Mouse (Mus musculus) neural tube, embryonic 12.5 days (tissue): ENCODE measurements around the gene Irf4. TPM values are rescaled to one million over a fixed set of nuclear protein-coding genes. Genes with fewer than 3 reads are reported as not detected.

Experiments
- ATAC-seq: fragments of 200-750 bp; cut with Nextera tagmentation; 2 replicates; pipeline ENCODE4 v1.8.0; 2017; ENCODE audit warnings: low read depth, mild to moderate bottlenecking, moderate TSS enrichment, moderate library complexity; ENCODE audit not compliant: low FRiP score
- H3K27ac ChIP-seq: fragments of 300-500 bp; sonication (generic); 2 replicates; pipeline ENCODE4 v1.5.1; 2016
- H3K27me3 ChIP-seq: fragments of 300-500 bp; sonication (generic); replicated peaks from 2 replicates; pipeline ENCODE4 v1.6.1; 2016; ENCODE audit warnings: mild to moderate bottlenecking
- H3K36me3 ChIP-seq: fragments of 300-500 bp; sonication (generic); 2 replicates; pipeline ENCODE4 v1.6.1; 2016; ENCODE audit warnings: mild to moderate bottlenecking
- H3K4me1 ChIP-seq: fragments of 300-500 bp; sonication (generic); 2 replicates; pipeline ENCODE4 v1.6.1; 2016
- H3K4me2 ChIP-seq: fragments of 300-500 bp; sonication (generic); replicated peaks from 2 replicates; pipeline ENCODE4 v1.6.1; 2016; ENCODE audit warnings: mild to moderate bottlenecking
- H3K4me3 ChIP-seq: fragments of 300-500 bp; sonication (generic); 2 replicates; pipeline ENCODE4 v1.5.1; 2016
- H3K9ac ChIP-seq: fragments of 300-500 bp; sonication (generic); 2 replicates; pipeline ENCODE4 v1.6.1; 2016; ENCODE audit warnings: mild to moderate bottlenecking
- H3K9me3 ChIP-seq: fragments of 300-500 bp; sonication (generic); 2 replicates; pipeline ENCODE4 v1.6.1; 2016; ENCODE audit warnings: mild to moderate bottlenecking
- WGBS: fragments of 180-500 bp; shearing (Covaris S2); methylation state at CpG from one replicate; pipeline ENCODE4 v1.1.7; 2016; 5-methylcytosine and 5-hydroxymethylcytosine counted together
- polyA plus RNA-seq: library from polyadenylated mRNA; unstranded; fragments of >200 nt; fragmentation: Nextera tagmentation; extraction: Ambion mirVana; gene quantifications from 2 replicates; pipeline ENCODE4 v1.2.1, GENCODE M21; 2016

Gene Irf4
- polyA plus RNA-seq, result 0.05 and 0.08 TPM in 2 replicates

DNA sequence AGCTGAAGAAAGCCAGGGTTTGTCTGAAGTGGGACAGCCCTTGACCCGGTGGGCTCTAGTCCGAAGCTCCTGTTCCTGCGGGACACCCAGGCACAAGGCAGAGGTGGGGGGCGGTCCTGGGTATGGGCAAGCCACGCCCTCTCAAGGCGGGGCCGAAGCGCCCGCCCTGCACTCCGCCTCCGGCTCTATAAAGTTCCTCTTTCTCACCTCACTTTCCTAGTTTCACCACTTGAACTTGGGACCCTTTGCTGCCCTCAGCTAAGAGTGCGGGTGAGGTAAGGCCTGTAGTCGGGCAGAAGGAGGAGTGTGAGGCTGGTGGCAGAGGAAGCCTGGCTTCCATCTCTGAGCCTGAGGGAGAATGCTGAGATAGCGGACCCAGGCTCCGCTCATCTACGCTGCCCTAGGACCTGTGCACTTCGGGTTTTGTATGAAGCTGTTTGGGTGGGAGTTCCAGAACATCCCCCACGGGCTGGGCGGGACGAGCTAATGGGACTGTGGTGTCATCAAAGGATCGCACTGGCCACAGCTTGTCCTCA, at the start of gene Irf4:
TSS of gene Irf4 (plus strand) at position 206 of the 536 bp plus-strand sequence.
- Histone ChIP-seq H3K4me2 (peak within 1 kb of the TSS; percentile 65), H3K27ac (no peak within 1 kb of the TSS), H3K9ac (no peak within 1 kb of the TSS), H3K4me3 (peak within 1 kb of the TSS; percentile 32), H3K27me3 (peaks cover 62% of the 10 kb centered on the region), H3K4me1 (peaks cover 22% of the 10 kb centered on the region), H3K9me3 (no peaks in the 10 kb centered on the region), H3K36me3 (no peaks in the 10 kb centered on the region)
- WGBS, result under 1% methylated on average over 21 of the region's 21 CpGs
- peak; percentile 82 for ATAC-seq

DNA sequence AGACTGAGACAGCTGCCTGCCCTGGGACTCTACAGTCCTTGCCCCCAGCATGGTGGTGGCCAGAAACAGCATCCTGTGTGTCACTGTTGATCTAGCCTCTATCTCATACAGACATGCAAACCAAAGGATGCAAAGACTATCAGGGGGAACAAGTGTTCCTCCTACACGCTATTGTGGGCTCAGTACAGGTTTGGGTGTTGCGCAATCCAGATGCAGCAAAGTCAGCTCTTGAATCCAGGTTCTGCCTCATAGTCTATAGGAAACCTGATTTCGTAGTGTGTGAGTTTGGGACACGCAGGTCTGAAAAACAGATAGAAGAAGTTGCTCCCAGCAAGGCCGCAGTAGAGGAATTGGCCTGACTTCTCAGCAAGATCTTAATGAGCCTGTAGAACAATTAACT, 46.3 kb upstream of the Irf4 start:
- no peaks in the 10 kb centered on the region for H3K9me3 ChIP-seq
- no peak for ATAC-seq
- H3K4me2 ChIP-seq, result no peak overlapping the region
- H3K27ac ChIP-seq, result no peak overlapping the region
- no peak overlapping the region for H3K4me3 ChIP-seq
- no peaks in the 10 kb centered on the region for H3K36me3 ChIP-seq
- no peaks in the 10 kb centered on the region for H3K27me3 ChIP-seq
- no peak overlapping the region for H3K9ac ChIP-seq
- WGBS, result 94% methylated on average over 5 of the region's 5 CpGs
- no peaks in the 10 kb centered on the region for H3K4me1 ChIP-seq

DNA sequence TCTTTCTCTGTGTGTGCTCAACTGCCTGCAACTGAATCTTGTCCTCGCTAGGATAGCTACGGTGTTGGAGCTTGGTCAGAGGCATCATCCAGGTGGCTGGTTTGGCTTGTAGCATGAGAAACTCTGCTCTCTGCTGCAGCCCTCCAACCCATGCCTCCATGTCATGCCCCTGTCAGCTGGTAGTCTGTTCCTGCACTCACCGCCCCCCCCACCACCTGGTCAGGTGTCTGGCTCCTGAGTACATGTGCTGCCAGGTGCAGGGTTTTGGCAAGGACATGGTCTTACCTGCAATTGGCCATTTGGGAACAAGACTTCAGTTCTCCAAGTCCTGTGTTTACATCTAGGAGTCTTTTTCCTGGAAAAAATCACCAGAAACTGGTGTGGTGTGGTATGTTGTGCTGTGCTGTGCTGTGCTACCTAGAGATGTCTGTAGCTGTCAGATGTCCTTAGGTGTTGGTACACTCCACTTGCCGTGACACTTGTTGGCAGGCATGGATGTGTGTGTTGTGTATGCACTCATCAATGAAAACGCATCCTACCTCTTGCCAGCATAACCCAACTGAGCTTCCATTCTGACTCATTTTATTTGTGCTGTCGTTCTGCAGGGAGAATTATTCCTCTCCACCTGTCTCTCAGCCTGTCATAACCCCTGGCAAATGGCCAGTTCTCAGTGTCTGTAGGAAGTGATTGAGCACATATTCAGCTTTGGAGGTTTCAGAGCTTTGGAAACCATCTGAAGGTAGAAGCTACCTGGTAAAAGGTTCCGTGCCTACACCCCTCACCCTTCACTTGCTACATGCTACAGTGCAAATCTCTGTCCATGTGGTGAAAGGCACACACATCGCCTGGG, 44.6 kb upstream of the Irf4 start:
- H3K27ac ChIP-seq, result no peak overlapping the region
- no peak overlapping the region for H3K4me2 ChIP-seq
- no peaks in the 10 kb centered on the region for H3K36me3 ChIP-seq
- no peak overlapping the region for H3K4me3 ChIP-seq
- WGBS, result 90% methylated on average over 8 of the region's 8 CpGs
- H3K27me3 ChIP-seq, result no peaks in the 10 kb centered on the region
- H3K9me3 ChIP-seq, result no peaks in the 10 kb centered on the region
- no peak for ATAC-seq
- H3K9ac ChIP-seq, result no peak overlapping the region
- H3K4me1 ChIP-seq, result no peaks in the 10 kb centered on the region

DNA sequence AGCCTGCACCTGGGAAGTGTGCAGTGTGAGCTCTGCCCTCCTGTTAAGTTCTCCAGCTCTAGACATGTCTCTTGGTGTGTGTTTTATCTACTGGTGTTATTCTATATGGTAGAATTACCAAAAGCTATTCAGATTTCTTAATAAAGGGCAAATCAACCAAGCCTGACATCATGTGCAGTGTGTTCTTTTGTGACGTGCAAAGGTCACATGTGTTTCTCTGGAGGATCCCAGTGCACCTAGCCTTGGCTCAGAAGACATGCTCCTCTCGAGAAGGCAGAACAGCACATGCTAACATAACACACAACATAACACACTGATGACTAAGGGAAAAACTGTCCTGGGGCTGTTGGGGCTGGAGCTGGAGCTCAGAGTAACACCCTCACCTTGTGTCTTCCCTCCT, 38.0 kb upstream of the Irf4 start:
- no peak for ATAC-seq
- H3K27me3 ChIP-seq, result no peaks in the 10 kb centered on the region
- 85% methylated on average over 2 of the region's 2 CpGs for WGBS

DNA sequence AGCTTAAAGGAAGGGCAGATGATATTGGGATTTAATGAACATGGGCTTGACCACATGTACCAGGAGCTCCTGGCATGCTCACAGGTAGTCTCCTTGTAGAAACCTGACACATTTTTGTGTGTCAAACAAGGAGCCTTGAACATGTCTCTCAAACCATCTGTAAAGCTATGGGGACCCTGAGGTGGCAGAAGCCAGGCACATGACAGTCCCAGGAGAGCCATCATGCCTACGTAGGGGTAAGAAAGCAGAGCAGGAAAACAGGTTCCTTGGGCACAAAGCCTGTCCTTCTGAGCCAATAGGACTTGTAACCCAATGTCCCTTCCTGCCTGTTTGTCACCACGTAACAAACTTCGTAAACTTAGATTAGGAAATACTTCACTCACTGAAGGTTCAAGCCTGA, 37.3 kb upstream of the Irf4 start:
- Histone ChIP-seq H3K27ac (no peak overlapping the region), H3K27me3 (no peaks in the 10 kb centered on the region), H3K4me2 (no peak overlapping the region), H3K4me3 (no peak overlapping the region), H3K9me3 (no peaks in the 10 kb centered on the region), H3K36me3 (no peaks in the 10 kb centered on the region), H3K4me1 (no peaks in the 10 kb centered on the region), H3K9ac (no peak overlapping the region)
- no peak for ATAC-seq
- 97% methylated on average over 3 of the region's 3 CpGs for WGBS

More for the DNA sequence above, 38.0 kb upstream of the Irf4 start:
- Histone ChIP-seq H3K36me3 (no peaks in the 10 kb centered on the region), H3K9me3 (no peaks in the 10 kb centered on the region), H3K4me1 (no peaks in the 10 kb centered on the region), H3K27ac (no peak overlapping the region), H3K4me2 (no peak overlapping the region), H3K9ac (no peak overlapping the region), H3K4me3 (no peak overlapping the region)

DNA sequence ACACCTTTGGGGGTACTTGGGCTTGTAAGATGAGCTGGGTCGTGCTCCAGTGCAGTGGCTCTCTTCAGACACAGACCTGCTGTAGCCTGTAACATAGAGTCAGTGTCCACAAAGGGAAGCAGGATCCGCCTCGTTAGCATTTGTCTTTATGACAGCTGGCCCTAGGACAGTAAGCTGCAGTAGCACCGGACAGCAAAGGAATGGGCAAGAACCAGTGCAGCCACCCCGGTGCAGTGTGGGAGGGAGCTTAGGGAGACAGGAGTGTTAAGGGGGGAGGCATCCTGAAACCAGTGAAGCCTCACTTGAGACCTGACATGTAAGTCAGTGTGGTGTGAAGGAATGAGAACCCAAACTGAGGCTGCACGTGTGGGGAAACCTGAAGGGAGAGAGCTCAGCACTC, 36.7 kb upstream of the Irf4 start:
- Histone ChIP-seq H3K9ac (no peak overlapping the region), H3K27ac (no peak overlapping the region), H3K36me3 (no peaks in the 10 kb centered on the region), H3K9me3 (no peaks in the 10 kb centered on the region), H3K4me3 (no peak overlapping the region), H3K4me2 (no peak overlapping the region), H3K4me1 (no peaks in the 10 kb centered on the region), H3K27me3 (no peaks in the 10 kb centered on the region)
- WGBS, result 81% methylated on average over 6 of the region's 6 CpGs
- ATAC-seq, result no peak

DNA sequence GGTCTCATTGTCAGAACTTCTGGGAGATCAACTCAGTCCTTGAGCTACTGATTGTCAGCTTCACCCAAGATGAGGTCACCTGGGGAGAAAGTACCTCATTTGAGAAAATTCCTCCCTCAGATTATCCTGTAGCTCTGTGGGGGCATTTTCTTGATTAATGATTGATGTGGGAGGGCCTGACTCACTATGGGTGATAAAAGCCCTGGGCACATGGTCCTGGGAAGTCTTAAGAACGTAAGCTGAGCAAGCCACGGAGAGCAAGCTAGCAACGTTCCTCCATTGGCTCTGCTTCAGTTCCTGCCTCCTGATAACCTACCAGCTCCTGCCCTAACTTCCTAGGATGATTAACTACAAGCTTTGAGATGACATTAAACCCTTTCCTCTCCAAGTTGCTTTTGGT, 35.4 kb upstream of the Irf4 start:
- no peaks in the 10 kb centered on the region for H3K27me3 ChIP-seq
- H3K27ac ChIP-seq, result no peak overlapping the region
- H3K9ac ChIP-seq, result no peak overlapping the region
- 90% methylated on average over 3 of the region's 3 CpGs for WGBS
- no peaks in the 10 kb centered on the region for H3K9me3 ChIP-seq
- H3K4me3 ChIP-seq, result no peak overlapping the region
- no peak overlapping the region for H3K4me2 ChIP-seq
- no peak for ATAC-seq
- no peaks in the 10 kb centered on the region for H3K36me3 ChIP-seq
- no peaks in the 10 kb centered on the region for H3K4me1 ChIP-seq

DNA sequence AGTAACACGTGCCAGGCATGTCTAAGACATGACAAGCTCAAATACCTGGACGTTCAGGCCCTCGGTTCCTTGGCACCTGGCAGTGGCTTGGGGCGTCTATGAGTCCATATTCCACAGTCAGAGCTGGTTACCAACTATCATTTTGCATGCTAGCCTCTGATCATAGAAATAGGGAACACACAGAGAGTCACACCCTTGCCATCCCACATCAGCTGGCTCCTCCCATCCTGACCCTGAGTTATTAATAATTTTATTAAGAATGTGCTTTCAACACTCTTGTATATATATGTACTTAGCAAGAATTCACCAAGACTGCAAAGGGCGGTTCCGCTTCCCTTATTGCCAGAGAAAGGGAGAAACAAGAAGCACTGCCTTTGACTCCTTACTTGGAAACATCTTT, 34.5 kb upstream of the Irf4 start:
- Histone ChIP-seq H3K27ac (no peak overlapping the region), H3K4me3 (no peak overlapping the region), H3K4me1 (no peaks in the 10 kb centered on the region), H3K4me2 (no peak overlapping the region), H3K9ac (no peak overlapping the region), H3K9me3 (no peaks in the 10 kb centered on the region), H3K27me3 (no peaks in the 10 kb centered on the region), H3K36me3 (no peaks in the 10 kb centered on the region)
- whole genome bisulfite sequencing, result 89% methylated on average over 6 of the region's 6 CpGs
- ATAC-seq, result no peak

DNA sequence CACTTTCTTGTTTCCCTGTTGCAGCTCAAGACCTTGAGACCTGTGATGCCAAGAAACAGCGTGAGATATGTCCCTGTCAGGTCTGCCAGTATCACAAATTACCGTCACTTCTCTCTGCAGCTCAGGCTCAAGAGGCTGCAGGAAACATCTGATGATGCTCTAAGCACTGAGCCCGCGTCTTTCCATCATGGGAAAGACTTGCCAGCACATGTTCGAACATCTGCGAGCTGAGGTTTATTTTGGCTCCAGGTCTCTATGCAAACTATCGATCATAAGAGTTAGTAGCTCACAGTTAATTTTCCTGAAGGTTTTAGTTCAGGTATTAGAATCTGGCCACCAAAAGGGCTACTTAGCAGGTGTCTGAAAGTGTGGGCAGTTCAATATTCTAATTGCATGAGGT, 34.0 kb upstream of the Irf4 start:
- WGBS, result 92% methylated on average over 7 of the region's 7 CpGs
- ATAC-seq, result no peak
- H3K27ac ChIP-seq, result no peak overlapping the region
- H3K36me3 ChIP-seq, result no peaks in the 10 kb centered on the region
- no peaks in the 10 kb centered on the region for H3K9me3 ChIP-seq
- no peak overlapping the region for H3K4me2 ChIP-seq
- H3K9ac ChIP-seq, result no peak overlapping the region
- H3K4me3 ChIP-seq, result no peak overlapping the region
- H3K27me3 ChIP-seq, result no peaks in the 10 kb centered on the region
- no peaks in the 10 kb centered on the region for H3K4me1 ChIP-seq

DNA sequence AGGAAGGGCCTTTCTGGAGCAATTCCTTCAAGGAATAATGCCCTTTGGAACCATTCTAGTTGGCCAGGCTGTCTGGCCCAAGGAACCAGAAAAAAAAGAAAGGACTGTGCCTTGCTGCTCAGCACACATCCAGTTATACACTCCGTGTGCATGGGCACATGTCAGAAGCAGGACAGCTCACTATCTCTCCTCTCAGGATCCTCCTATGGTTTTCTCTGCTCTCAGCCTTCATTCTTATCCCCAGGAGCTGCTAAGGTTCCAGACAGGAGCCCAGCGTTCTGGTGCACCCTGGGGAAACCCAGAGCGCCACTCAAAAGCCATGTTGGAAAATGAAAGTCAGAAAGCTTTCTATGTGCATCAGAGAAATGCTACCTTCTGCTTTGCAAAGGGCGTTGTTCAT, 33.5 kb upstream of the Irf4 start:
- no peak overlapping the region for H3K9ac ChIP-seq
- no peaks in the 10 kb centered on the region for H3K36me3 ChIP-seq
- ATAC-seq, result no peak
- H3K4me2 ChIP-seq, result no peak overlapping the region
- WGBS, result 84% methylated on average over 4 of the region's 4 CpGs
- no peak overlapping the region for H3K27ac ChIP-seq
- no peaks in the 10 kb centered on the region for H3K27me3 ChIP-seq
- no peaks in the 10 kb centered on the region for H3K4me1 ChIP-seq
- no peak overlapping the region for H3K4me3 ChIP-seq
- no peaks in the 10 kb centered on the region for H3K9me3 ChIP-seq

DNA sequence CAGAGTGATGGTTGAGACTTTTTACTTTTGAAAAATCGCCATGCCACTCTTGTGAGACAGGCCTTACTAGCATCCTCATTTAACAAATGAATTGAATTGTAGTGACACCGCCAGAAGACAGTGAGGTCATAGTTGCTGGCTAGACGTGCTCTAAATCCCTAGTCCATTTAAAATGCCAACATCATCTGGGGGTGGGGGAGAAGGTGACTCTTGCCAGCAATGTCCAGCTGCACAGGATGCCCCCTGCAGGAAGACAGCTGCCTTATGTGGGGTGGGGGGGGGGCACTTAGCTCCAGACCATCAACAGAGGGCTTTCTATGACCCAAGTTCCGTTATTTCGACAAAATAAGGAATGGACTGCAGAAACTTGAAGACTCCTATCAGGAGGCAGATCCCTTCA, 32.4 kb upstream of the Irf4 start:
- no peak overlapping the region for H3K4me3 ChIP-seq
- no peaks in the 10 kb centered on the region for H3K27me3 ChIP-seq
- no peak overlapping the region for H3K4me2 ChIP-seq
- WGBS, result 84% methylated on average over 5 of the region's 5 CpGs
- no peaks in the 10 kb centered on the region for H3K4me1 ChIP-seq
- no peaks in the 10 kb centered on the region for H3K36me3 ChIP-seq
- no peak overlapping the region for H3K27ac ChIP-seq
- no peak overlapping the region for H3K9ac ChIP-seq
- no peak for ATAC-seq
- no peaks in the 10 kb centered on the region for H3K9me3 ChIP-seq

DNA sequence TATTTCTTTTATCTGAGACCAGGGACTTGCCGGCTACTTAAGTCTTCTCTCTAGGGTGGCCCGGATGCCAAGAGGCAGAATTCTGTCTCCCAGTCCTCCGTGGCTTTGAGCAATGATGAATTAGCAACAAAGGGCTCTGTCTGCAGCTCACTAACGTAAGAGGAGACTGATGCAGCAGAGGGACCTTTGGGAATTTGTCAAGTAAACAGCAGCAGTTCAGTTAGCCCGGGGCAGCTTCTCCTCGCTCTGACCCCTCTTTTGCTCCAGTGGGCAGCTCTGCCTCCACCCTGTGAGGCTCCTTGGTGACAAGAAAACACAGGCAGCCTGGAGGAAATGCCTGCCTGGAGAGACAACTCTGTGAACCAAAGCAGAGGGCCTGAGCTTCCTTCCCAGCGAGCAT, 26.4 kb upstream of the Irf4 start:
- Histone ChIP-seq H3K4me3 (no peak overlapping the region), H3K27ac (no peak overlapping the region), H3K4me1 (peaks cover 13% of the 10 kb centered on the region; the same call in 1 of the 2 replicates), H3K36me3 (no peaks in the 10 kb centered on the region), H3K9me3 (no peaks in the 10 kb centered on the region), H3K9ac (no peak overlapping the region), H3K4me2 (peak overlapping the region; percentile 34), H3K27me3 (no peaks in the 10 kb centered on the region)
- WGBS, result 33% methylated on average over 7 of the region's 7 CpGs
- ATAC-seq, result no peak

DNA sequence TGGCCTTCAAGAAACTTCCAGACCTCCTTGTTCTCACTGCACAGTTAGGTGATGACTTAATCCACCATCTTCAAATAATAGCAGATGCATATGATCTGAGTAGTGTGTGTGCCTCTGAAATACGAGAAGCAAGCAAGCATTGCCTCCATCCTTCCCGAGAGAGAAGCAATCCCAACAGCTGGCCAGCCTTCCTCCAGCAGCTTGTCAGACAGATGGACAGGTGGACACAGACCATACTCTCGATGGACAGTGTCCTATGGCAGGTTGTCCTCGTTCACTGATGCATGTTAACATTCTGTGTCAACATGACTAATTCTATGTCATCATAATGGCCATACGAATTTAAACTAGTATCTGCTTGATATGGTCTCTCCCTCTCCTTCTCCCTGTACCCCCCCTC, 25.8 kb upstream of the Irf4 start:
- Histone ChIP-seq H3K4me2 (no peak overlapping the region), H3K9ac (no peak overlapping the region), H3K36me3 (no peaks in the 10 kb centered on the region), H3K27me3 (no peaks in the 10 kb centered on the region), H3K27ac (no peak overlapping the region), H3K9me3 (no peaks in the 10 kb centered on the region), H3K4me3 (no peak overlapping the region), H3K4me1 (peaks cover 13% of the 10 kb centered on the region; the same call in 1 of the 2 replicates)
- ATAC-seq, result no peak
- 72% methylated on average over 5 of the region's 5 CpGs for WGBS
